Mouse (Mus musculus) spleen, postnatal 14 days (tissue): ENCODE results near the gene Klk1b11.
"Not testable (repeated sequence)": the region's sequence is repeated elsewhere in the genome, so short reads cannot be mapped to it uniquely, and the experiment has no call there.

Source experiments
- DNase-seq, 2 experiments: peaks; one replicate each; pipeline ENCODE4 v3.0.0; 2021 to 2022; ENCODE audit warnings: low spot score in 2 of 2

Klk1b11 gene

GRCm38 (mm10) chr7:43995577-43995976 lies at the start of gene Klk1b11:
TSS of gene Klk1b11 (plus strand) at chr7:43995877.
- not testable (repeated sequence) for DNase-seq

- no peak for DNase-seq
Observed at GRCm38 (mm10) chr7:43950364-43950763, 45.3 kb upstream of the Klk1b11 start, which contains the start of gene Klk1b8. TSS of gene Klk1b8 (plus strand) at chr7:43950664.

GRCm38 (mm10) chr7:43952703-43953102 lies 43.0 kb upstream of the Klk1b11 start:
- DNase-seq: no peak

- DNase-seq: no peak
Observed at GRCm38 (mm10) chr7:43966451-43966850, 29.2 kb upstream of the Klk1b11 start, which contains the start of gene Klk1b1. TSS of gene Klk1b1 (plus strand) at chr7:43966751.

DNA sequence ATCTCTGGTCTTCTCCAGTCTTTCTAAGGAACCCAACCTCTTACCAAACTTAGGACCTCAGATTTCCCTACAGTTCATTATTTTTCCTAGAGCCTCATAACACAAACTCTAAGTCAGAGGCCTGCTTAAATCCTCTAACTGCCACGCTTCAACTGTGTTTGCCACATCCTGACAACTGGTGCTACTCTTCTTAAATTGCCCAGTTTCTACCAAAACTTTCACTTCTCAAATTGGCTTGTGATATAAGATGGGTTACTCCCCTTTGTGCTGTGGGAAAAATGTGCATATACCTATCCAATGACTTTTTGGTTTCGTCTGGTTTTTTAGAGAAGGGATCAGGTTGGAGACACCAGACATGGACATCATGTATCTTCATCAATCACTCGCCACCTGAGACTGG lies 28.6 kb upstream of the Klk1b11 start:
- no peak for DNase-seq

- DNase-seq: no peak
Observed at GRCm38 (mm10) chr7:43967612-43968011, 28.1 kb upstream of the Klk1b11 start.

DNA sequence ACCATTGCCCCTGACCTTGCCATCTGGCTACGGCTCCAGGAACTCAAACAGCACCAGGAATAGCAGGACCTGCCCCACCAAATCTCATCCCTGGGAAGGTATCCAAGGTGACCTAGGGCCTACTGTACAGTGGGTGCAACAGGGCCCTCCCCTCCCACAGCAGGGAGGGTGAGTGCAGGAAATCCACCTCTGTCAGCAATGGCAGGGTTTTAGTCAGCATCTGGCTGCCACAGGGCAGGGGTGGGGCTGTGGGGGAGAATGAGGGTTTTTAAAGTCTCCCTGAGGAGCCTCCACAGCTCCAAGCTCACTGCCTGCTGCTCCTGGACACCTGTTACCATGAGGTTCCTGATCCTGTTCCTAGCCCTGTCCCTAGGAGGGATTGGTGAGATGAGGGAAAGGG lies 19.9 kb upstream of the Klk1b11 start, which contains the start of gene Klk1b9:
Klk1b9 (plus strand) TSS at position 301 of the 400 bp plus-strand sequence.
- not testable (repeated sequence) for DNase-seq

GRCm38 (mm10) chr7:43985657-43986056 lies 10.0 kb upstream of the Klk1b11 start:
- no peak for DNase-seq

DNA sequence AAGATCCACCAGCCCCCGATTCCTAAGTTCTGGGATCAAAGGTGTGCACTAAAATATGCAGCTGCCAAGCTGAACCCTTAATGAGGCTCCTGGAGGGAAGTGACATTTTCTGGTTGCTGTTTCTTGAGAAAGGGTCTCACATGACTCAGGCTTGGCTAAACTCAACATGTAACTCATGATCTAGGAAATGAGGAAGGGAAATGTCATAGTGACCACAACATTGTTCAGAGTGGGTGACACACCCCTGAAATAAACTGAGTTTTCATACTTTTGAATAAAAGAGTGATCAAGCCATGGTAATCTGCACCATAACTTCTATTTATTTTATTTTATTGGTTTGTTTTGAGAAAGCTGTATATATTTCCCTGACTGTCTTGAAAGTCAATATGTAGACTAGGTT lies 856 bp upstream of the Klk1b11 start:
- DNase-seq: not testable (repeated sequence)

GRCm38 (mm10) chr7:44004847-44005246 lies 9.2 kb downstream of the Klk1b11 start:
- no peak for DNase-seq

DNA sequence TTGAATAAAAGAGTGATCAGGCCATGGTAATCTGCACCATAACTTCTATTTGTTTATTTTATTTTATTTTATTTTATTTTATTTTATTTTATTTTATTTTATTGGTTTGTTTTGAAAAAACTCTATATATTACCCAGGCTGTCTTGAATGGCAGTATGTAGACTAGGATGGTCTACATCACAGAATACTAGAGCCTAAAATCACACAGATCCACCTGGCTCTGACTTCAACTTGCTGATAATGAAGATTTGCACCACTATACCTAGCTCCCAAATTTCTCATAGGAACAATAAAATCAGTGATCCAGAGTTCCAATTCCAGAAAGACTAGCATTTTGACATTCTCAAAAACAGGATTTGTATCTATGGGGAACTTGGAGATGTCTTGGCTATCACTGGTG lies 16.2 kb downstream of the Klk1b11 start, which contains the start of gene Klk1b26:
Klk1b26 (plus strand) TSS at position 301 of the 400 bp plus-strand sequence.
- not testable (repeated sequence) for DNase-seq

DNA sequence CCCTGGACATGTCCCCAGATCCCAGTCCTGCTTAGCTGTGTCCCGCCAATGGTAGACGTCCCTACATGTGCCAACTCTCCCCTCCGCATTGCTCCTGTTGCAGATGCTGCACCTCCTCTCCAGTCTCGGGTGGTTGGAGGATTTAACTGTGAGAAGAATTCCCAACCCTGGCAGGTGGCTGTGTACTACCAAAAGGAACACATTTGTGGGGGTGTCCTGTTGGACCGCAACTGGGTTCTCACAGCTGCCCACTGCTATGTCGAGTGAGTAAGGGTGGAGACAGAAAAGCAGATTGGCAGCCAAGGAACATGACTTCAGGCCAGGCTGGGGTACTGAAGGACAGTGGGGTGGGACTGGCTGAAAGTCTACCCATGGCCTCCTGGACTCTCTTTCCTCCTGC lies 19.0 kb downstream of the Klk1b11 start:
- not testable (repeated sequence) for DNase-seq

- no peak for DNase-seq
Observed at GRCm38 (mm10) chr7:44015071-44015470, 19.4 kb downstream of the Klk1b11 start.
